Mouse (Mus musculus): ENCODE results near the gene Srsf6. TPM values are rescaled to one million over a fixed set of nuclear protein-coding genes. Genes with fewer than 3 reads are reported as not detected.
A peak's percentile ranks its signal among the peaks of the same experiment; 100 is the strongest.
"Not testable (repeated sequence)": the region's sequence is repeated elsewhere in the genome, so short reads cannot be mapped to it uniquely, and the experiment has no call there.

Gene Srsf6
- polyA plus RNA-seq (2012) = 6.8 and 7.0 TPM in 2 replicates

DNA sequence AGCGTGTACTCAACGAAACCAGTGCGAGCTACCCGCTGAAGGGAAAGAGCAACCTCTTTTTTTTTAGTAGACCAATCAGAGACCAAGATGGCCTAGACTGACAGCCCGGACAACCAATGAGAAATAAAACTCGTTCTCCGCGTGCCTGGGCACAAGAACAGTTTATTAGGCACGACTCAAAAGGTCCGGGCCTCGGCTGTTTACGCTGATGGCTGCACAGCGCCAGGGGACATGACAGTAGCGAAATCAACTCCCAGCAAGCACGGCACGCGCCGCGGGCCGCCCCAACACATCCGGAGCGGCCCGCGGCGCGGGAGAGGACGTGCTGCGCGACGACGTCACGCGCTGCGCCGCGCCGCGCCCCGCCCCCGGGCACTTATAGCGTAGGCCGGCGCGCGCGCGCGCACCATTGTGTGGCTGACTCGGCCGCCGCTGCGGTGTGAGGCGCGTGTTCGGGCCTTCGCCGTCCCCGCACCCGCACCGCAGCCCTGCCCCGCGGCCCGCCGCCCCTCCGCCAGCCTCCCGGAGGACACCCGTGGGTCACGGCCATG is at the start of gene Srsf6:
TSS of gene Srsf6 (plus strand) at position 406 of the 551 bp plus-strand sequence.
- no peaks in the 10 kb centered on the region for H3K9me3 ChIP-seq (ENCODE audit: control insufficient read depth, low read length)

DNA sequence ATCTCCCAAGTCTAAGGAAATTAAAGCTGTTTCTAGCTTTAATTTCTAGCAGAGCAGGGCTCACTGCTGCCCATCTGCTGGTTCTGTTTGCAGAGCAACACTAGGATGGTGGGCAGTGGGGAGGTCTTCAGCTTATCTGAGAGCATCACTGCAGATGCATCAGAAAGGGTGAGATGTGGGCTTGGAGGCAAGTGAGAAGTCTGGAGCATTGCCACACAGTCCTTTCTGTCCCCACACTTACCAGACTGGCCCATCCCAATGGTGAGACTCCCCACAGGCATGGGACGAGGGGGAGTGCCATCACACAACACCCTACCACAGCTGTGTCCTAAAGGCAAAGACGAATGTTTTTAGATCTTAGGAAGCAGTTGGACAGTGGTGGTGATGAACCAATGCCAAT is 47.2 kb upstream of the Srsf6 start:
- Histone ChIP-seq H3K9me3 (ENCODE audit: control insufficient read depth, low read length) (no peaks in the 10 kb centered on the region), H3K36me3 (ENCODE audit: control insufficient read depth) (no peaks in the 10 kb centered on the region), H3K4me3 (replicated peaks) (no peak overlapping the region), H3K27me3 (ENCODE audit: control insufficient read depth) (no peaks in the 10 kb centered on the region), H3K4me1 (ENCODE audit: control insufficient read depth) (no peaks in the 10 kb centered on the region)
- no peak for TF ChIP-seq GATA1 (IDR thresholded peaks at IDR 0.05; ENCODE audit: low read length)
- no peak for TF ChIP-seq TAL1 (IDR thresholded peaks at IDR 0.05; ENCODE audit: low read length)

More for the DNA sequence above, at the start of gene Srsf6:
- TF ChIP-seq GATA1 (IDR thresholded peaks at IDR 0.05; ENCODE audit: low read length) = no peak
- no peak for TF ChIP-seq TAL1 (IDR thresholded peaks at IDR 0.05; ENCODE audit: low read length)
- Histone ChIP-seq H3K4me1 (ENCODE audit: control insufficient read depth) (peaks cover 33% of the 10 kb centered on the region), H3K27me3 (ENCODE audit: control insufficient read depth) (peaks cover 6% of the 10 kb centered on the region), H3K36me3 (ENCODE audit: control insufficient read depth) (peaks cover 38% of the 10 kb centered on the region), H3K4me3 (replicated peaks) (peak within 1 kb of the TSS; percentile 99)

DNA sequence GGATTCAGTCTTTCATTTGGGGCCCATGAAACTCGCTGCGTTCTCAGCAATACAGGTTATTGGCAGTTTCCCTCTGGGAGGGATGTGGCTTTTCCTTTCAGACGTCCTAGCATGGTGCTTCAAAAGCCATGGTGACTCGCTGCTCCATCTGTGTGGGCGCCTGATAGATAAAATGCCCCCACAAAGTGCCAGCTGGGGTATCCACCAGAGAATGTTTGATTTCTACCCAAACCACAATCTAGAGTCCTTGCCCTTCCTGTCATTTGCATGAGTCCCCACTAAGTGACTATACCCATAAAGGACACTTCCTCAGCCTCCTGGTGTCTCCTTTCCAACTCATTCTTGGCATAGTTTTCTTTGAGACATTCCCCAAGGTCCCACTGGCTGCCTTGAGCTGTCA is 44.2 kb upstream of the Srsf6 start:
- Histone ChIP-seq H3K36me3 (ENCODE audit: control insufficient read depth) (no peaks in the 10 kb centered on the region), H3K27me3 (ENCODE audit: control insufficient read depth) (no peaks in the 10 kb centered on the region), H3K4me1 (ENCODE audit: control insufficient read depth) (no peaks in the 10 kb centered on the region), H3K4me3 (replicated peaks) (no peak overlapping the region), H3K9me3 (ENCODE audit: control insufficient read depth, low read length) (no peaks in the 10 kb centered on the region)
- TF ChIP-seq TAL1 (IDR thresholded peaks at IDR 0.05; ENCODE audit: low read length) = no peak

DNA sequence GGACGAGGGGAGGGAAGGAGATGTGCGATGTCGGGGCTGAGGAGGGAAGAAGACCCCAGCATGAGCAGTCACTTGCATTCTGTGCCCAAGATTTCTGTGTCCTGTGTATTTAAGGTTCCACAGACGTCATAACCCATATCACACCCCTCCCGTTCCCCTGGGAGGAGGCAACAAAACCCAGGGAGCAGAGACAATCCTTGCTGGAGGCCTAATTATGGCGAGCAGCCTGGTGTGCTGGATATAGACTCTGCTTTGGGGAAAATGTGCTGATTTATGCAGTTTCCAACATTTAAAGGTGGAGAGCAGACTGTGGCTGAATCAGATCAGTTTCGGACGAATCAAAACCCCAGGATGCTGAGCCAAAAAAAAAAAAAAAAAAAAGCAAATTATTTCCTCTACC is 42.7 kb upstream of the Srsf6 start:
- no peak overlapping the region for H3K4me3 ChIP-seq (replicated peaks)
- H3K4me1 ChIP-seq (ENCODE audit: control insufficient read depth) = no peaks in the 10 kb centered on the region
- H3K27me3 ChIP-seq (ENCODE audit: control insufficient read depth) = no peaks in the 10 kb centered on the region
- H3K9me3 ChIP-seq (ENCODE audit: control insufficient read depth, low read length) = no peaks in the 10 kb centered on the region
- TF ChIP-seq GATA1 (IDR thresholded peaks at IDR 0.05; ENCODE audit: low read length) = no peak
- no peak for TF ChIP-seq TAL1 (IDR thresholded peaks at IDR 0.05; ENCODE audit: low read length)
- H3K36me3 ChIP-seq (ENCODE audit: control insufficient read depth) = no peaks in the 10 kb centered on the region

DNA sequence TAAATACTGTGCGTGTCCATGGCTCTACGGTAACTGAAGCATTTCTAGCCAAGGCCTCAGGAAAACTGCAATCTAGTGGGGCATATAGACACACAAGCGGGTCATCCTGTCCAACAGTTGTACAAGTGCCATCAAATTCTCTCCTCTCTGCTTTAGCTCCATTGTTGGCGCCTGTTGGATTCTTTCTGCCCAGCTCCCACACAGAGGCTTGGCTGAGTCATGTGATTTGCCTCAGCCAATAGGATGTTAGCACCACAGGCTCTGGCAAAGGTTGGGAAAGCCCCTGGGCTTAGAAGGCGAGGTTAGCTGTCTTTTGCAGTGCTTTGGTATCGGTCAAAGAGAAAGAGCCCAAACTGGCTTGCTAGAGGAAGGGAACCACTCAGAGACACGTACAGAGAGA is 42.1 kb upstream of the Srsf6 start:
- no peaks in the 10 kb centered on the region for H3K27me3 ChIP-seq (ENCODE audit: control insufficient read depth)
- H3K4me3 ChIP-seq (replicated peaks) = no peak overlapping the region
- no peaks in the 10 kb centered on the region for H3K4me1 ChIP-seq (ENCODE audit: control insufficient read depth)
- H3K36me3 ChIP-seq (ENCODE audit: control insufficient read depth) = no peaks in the 10 kb centered on the region
- TF ChIP-seq TAL1 (IDR thresholded peaks at IDR 0.05; ENCODE audit: low read length) = no peak
- TF ChIP-seq GATA1 (IDR thresholded peaks at IDR 0.05; ENCODE audit: low read length) = no peak
- no peaks in the 10 kb centered on the region for H3K9me3 ChIP-seq (ENCODE audit: control insufficient read depth, low read length)

DNA sequence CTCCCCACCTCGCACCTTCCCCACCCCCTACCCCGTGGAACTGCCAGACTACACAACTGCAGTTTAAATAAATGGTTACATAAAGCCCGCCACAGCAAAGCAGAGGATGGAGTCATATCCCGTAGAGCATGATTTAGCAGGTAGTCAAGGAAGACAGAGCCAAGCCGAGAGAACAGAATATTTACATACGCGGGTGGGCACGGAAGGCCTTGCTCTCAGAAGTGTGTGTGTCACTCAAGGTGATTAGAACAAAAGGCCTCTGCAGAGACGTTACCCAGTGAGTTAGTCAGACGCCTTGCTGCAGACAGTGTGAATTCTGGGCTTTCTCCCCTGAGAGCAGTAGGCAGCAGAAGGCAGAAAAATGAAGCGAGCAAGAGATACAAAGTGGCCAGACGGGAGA is 41.6 kb upstream of the Srsf6 start:
- Histone ChIP-seq H3K9me3 (ENCODE audit: control insufficient read depth, low read length) (no peaks in the 10 kb centered on the region), H3K4me3 (replicated peaks) (no peak overlapping the region), H3K4me1 (ENCODE audit: control insufficient read depth) (no peaks in the 10 kb centered on the region), H3K27me3 (ENCODE audit: control insufficient read depth) (no peaks in the 10 kb centered on the region), H3K36me3 (ENCODE audit: control insufficient read depth) (no peaks in the 10 kb centered on the region)
- no peak for TF ChIP-seq TAL1 (IDR thresholded peaks at IDR 0.05; ENCODE audit: low read length)
- TF ChIP-seq GATA1 (IDR thresholded peaks at IDR 0.05; ENCODE audit: low read length) = no peak

DNA sequence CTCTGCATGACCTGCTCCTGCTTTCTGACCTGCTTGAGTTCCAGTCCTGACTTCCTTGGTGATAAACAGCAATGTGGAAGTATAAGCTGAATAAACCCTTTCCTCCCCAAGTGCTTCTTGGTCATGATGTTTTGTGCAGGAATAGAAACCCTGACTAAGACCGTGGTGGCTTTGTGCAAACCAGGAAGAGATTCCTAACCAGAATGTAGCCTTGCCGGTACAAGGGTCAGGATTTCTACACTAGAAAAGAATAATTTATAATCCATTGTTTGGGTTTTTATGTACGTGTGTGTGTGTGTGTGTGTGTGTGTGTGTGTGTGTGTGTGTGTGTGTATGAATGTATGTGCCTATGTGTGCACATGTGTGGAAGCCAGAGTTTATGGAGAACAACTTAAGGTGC is 38.3 kb upstream of the Srsf6 start:
- not testable (repeated sequence) for H3K9me3 ChIP-seq (ENCODE audit: control insufficient read depth, low read length); H3K27me3 ChIP-seq (ENCODE audit: control insufficient read depth); H3K4me3 ChIP-seq (replicated peaks); H3K4me1 ChIP-seq (ENCODE audit: control insufficient read depth); H3K36me3 ChIP-seq (ENCODE audit: control insufficient read depth)

DNA sequence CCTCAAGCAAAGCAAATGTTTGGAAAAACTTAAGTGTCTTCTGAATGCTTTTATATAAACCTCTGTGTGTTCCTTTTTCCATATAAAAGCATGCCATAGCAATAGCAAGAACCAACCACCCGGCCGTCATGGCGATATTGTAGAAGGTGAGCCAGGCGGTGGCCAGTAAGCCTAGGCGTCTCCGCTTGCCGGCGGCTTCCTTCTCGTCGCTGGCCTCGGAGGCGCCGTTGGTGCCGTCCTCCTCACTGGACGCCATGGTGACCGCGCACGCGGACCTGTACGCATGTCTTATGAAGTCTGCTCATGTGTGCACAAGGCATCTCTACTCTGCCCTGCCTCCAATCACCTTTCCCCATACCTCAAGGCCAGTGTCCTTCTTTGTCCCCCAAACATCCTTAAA is 32.1 kb upstream of the Srsf6 start:
- not testable (repeated sequence) for H3K27me3 ChIP-seq (ENCODE audit: control insufficient read depth); H3K36me3 ChIP-seq (ENCODE audit: control insufficient read depth); H3K4me1 ChIP-seq (ENCODE audit: control insufficient read depth); H3K4me3 ChIP-seq (replicated peaks); H3K9me3 ChIP-seq (ENCODE audit: control insufficient read depth, low read length)

DNA sequence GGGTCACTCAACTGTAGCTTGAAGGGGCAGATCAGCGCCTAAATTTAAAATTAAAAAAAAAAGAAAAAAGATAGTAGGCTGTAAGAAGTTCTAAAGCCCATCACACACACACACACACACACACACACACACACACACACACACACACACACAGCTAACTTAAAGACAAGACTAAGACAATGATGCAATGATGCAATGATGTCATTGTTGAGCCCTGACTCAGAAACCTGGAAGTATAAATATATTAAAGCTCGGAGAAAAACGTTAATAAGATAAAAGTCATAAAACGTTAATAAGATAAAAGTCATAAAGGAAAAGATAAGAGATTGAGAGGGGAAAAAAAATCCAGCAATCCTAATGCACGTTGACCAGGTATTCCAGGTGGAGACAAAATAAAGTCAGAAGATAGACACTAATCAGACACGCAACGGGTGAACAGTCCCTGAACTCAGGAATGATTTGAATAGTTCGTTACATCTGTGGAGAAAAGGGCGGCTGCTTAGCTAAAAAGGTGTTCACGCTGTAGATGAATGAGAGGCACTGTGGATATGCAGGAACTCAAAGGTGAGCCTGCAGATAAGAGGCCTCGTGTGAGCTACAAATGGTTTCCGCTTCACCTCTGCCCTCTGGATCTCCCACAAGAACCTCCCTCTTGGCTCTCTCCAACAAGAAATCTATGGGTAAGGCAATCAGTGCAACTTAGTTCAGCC is 31.3 kb upstream of the Srsf6 start:
- Histone ChIP-seq H3K4me3 (replicated peaks) (no peak overlapping the region), H3K4me1 (ENCODE audit: control insufficient read depth) (no peaks in the 10 kb centered on the region), H3K36me3 (ENCODE audit: control insufficient read depth) (no peaks in the 10 kb centered on the region), H3K27me3 (ENCODE audit: control insufficient read depth) (no peaks in the 10 kb centered on the region), H3K9me3 (ENCODE audit: control insufficient read depth, low read length) (no peaks in the 10 kb centered on the region)
- no peak for TF ChIP-seq TAL1 (IDR thresholded peaks at IDR 0.05; ENCODE audit: low read length)

DNA sequence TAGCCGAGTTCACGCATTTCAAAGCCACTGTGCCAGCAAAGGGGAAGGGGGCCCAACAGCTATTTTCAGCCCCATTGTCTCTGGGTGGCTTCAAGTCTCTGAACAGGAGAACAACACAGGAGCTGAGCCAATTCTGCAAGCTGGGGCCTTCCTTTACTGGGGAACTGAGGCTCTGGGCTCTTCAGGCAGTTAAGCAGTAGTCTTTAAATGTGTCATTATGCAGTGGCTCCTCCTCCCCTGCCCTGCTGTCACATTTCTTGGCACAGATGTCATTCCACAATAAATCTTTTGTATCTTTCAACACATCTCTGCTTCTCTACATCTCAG is 30.8 kb upstream of the Srsf6 start:
- no peak for TF ChIP-seq TAL1 (IDR thresholded peaks at IDR 0.05; ENCODE audit: low read length)
- no peak for TF ChIP-seq GATA1 (IDR thresholded peaks at IDR 0.05; ENCODE audit: low read length)
- no peaks in the 10 kb centered on the region for H3K27me3 ChIP-seq (ENCODE audit: control insufficient read depth)
- H3K4me1 ChIP-seq (ENCODE audit: control insufficient read depth) = no peaks in the 10 kb centered on the region
- no peaks in the 10 kb centered on the region for H3K36me3 ChIP-seq (ENCODE audit: control insufficient read depth)
- H3K9me3 ChIP-seq (ENCODE audit: control insufficient read depth, low read length) = no peaks in the 10 kb centered on the region
- no peak overlapping the region for H3K4me3 ChIP-seq (replicated peaks)

Data from erythroblast, embryonic 14.5 days (primary cell).